Mouse (Mus musculus) hindlimb bud, embryonic 11.5 days (tissue): Measurements from ENCODE around the gene Psmb3.

ENCODE experiments used
- DNase-seq: peaks from one replicate; pipeline ENCODE4 v3.0.0-alpha.2; 2012; ENCODE audit warnings: low read depth, low spot score; ENCODE audit errors: extremely low spot score

Gene Psmb3

GRCm38 (mm10) chr11:97744718-97745330, 41.6 kb downstream of the Psmb3 start:
- peak; percentile 95 for DNase-seq

- DNase-seq, result no peak
Measured at GRCm38 (mm10) chr11:97745331-97745721, 42.1 kb downstream of the Psmb3 start.

- no peak for DNase-seq
Measured at GRCm38 (mm10) chr11:97747773-97748172, 44.6 kb downstream of the Psmb3 start.

- DNase-seq, result no peak
Measured at GRCm38 (mm10) chr11:97748496-97748895, 45.3 kb downstream of the Psmb3 start.

- DNase-seq, result no peak
Measured at GRCm38 (mm10) chr11:97753277-97753676, 50.1 kb downstream of the Psmb3 start.

- no peak for DNase-seq
Measured at GRCm38 (mm10) chr11:97758125-97758524, 54.9 kb downstream of the Psmb3 start.

GRCm38 (mm10) chr11:97758942-97759341, 55.7 kb downstream of the Psmb3 start:
- no peak for DNase-seq

- DNase-seq, result no peak
Measured at GRCm38 (mm10) chr11:97761638-97762037, 58.4 kb downstream of the Psmb3 start.
